Mouse (Mus musculus) T-cell, adult 2 months (primary cell): ENCODE results near the gene Jade2.

Experiments used
- DNase-seq: peaks from one replicate; pipeline ENCODE4 v3.0.0; 2022; ENCODE audit warnings: low spot score

Jade2 gene

DNA sequence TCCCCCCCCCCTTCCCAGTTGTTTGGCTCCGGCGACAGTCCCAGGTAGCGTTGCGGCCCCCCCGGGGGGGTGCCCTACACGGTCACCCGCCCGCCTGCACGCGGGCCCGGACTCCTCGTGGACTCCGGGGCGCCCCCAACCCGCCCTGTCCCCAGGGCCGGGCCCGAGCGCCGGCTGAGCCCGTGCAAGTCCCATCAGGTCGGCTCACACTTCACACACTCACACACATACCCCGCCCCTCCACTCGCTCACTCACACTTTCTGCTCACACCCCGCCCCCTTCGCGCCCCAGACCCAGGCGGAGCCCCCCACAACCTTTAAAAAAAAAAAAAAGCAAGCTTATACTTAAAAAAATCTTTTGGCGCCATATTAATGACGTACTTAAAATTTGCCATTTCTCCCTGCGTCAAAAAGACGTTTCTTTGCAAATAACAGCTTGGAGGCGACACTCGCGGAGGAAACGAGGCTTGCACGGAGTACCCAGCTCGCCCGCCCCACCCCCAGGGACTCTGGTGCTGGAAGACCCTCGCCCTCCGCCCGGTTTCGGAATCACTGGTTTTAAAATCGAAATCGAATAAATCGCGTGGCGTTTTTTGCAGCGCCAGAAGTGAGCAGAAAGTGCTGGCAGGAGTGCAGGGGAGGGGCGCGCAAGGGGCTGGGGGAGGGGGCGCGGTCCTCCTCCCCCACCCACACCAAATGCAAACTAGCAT, 520 bp upstream of the Jade2 start:
- DNase-seq = peak; percentile 87

DNA sequence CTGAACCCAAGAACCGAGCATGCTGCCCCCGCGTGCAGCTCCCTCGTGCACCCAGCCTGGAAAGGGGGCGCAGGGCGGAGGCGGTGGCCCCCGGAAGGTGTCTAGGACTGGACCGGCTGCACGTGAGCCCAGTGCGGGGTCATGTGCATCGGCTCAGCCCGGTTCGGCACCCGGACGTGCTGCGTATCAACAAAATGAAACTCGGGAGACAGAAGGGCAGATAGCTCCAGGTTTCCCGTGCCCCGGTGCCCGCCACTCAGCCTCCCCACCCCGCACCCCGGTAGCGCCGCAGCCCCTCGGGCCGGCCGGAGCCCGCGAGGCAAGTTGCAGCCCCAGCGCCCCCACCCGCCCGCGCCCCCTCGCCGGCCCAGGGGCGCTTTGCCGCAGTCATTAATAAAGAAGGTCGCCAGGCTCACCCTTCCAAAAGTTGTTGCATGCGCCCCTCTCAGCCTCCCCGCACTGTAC, 805 bp downstream of the Jade2 start:
- peak; percentile 66 for DNase-seq

DNA sequence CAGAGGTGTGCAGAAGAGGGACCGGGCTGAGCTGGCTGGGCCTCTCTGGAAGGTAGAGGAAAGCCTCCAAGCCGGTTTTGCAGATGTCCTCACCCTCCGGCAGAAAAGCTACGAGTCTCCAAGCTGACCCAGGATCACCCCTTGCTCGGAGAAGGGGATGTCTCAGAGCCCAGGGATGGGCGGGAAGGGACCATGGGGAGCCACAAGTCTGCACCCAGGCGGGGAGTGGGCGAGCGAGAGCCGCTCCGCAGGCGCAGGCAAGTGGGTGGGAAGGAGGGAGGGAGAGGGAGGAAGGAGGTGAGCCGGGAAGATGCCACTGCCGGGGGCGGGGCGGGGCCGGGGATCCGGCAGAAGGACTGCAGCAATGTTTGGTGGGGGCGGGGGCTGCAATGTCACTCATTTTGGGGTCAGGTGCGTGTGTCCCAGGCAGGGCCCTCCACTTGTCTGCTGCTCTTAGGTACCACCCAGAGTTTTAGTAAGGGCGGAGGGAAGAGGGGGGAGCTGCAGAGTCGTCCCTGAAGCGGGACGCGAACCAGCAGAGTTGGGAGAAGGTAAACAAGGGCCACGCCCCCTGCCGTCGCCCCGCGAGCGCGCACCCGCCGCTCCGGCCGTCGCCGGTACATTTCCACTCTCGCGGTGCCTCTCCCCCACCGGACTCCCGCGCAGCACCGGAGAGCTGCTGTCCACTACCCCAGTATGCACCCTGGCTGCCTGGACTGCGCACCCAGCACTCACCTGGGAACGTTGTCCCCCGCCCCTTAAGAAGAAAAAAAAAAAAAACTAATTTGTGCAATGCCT, 1.4 kb downstream of the Jade2 start:
- peak; percentile 68 for DNase-seq

DNA sequence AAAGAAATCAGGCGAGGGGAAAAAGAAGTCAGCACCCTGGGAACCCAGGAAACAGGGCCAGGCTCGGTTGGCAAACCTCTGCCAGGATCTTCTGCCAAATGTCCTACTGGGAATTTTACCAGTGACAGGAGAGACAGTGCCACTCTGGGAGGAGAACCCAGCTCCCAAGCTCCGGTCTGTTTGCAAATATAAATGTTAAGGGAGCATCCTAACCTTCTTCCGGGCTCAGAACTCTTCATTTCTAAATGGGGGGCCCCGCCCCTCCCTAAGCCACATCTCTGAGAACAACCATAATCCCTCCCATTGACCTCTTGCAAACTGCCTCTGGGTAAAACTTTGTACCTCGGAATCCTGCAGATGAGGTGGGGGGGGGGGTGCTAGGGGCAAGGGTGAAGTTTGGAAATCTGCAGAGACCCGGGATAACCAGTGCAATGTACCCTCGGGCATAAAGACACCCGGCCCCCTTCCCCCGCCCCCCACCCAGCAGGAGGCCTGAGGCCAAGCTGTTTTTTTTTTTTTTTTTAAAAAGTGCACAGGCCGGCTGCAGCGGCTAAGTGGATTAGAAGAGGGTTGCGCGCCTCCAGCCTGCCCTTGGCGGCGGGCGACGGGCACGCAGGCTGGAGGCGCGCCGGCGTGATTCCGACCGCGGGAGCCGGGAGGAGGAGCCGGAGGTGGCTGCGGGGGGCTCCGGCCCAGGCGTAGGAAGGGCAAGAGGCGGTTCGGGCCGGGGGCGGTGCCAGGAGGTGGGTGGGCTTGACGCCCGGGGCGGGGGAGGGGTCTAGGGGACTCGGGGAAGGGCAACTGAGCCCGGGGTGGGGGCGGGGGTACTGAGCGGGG, 2.3 kb downstream of the Jade2 start:
- peak; percentile 71 for DNase-seq

DNA sequence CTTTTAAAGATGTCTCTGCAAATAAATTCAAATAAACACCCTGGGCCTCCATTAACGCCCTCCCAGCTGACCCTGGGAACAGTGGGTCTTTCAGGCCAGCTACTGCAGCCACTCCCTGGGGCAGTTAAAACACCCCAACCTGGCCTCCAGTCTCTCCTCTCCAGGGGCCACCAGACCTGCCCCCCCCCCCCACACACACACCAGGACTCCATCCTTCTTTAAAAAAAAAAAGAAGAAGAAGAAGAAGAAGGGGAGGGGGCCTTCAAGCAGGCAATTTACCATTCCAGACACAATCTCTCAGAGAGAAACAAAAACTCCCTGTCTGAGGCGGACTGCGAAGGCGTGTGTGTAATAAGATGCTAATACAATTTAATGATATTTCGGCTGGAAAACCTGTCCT, 4.9 kb downstream of the Jade2 start:
- no peak for DNase-seq

DNA sequence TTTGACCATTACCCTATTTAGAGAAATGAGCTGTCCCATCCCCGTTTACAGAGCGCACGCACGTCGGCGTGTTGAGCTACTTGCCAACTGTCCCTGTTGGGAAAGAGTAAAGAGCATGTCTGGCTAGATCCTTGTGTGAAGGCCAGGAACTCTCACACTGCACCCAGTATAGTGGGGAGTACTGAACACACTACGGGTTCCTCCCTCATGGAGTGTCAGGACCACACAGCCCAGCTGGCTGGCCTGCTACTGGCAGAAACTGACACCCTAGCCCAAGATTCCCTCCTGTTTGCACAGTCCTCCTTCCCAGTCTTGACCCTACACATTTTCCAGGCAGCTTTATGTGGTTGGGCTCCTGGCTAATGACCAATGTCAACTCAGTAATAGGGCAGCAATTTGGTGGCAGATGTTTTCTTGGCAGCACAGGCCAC, 5.3 kb downstream of the Jade2 start:
- DNase-seq = no peak

DNA sequence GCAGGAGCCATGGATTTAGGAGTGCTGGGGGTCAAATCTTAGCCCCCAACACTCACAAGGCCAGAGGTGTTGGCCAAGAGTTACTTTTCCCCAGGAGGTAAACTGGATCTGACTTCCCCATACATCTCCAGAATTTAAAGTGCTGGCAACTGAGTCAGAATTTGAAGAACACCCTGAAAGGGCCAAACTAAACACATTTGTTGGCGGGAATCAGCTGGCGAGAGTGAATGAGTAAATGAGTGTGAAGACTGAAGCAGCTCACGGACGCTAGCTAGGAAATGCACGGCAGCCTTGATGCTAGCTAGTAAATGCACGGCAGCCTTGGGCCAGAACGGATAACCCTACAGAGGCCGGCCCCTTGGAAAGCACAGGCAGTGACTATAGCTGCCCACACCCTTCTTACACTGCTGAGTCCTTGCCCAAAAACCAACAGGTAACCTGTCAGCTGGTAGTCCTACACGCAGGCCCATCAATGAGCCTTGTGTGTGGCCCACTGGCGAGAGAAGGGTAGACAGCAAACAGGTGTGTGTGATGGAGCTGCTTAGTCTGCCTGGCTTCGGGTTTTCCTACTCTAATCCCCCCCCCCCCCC, 6.6 kb downstream of the Jade2 start:
- no peak for DNase-seq

DNA sequence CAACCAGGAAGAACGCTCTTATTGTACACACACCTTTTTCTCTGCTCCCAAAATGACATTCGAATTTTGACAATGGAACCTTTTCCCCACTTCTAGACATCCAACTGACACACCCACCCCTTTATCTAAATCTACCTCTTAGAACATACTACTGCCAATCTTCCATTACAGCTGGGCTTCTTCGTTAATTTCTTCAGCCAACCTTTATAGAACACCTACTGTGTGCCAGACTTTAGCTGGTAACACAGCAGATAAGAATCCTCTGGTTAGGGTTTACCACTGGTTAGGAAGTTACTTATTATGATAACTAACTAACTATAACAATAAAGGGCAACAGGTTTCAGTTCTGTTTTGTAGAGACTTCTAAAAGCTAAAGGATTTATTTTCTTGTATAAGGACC, 9.1 kb downstream of the Jade2 start:
- no peak for DNase-seq

DNA sequence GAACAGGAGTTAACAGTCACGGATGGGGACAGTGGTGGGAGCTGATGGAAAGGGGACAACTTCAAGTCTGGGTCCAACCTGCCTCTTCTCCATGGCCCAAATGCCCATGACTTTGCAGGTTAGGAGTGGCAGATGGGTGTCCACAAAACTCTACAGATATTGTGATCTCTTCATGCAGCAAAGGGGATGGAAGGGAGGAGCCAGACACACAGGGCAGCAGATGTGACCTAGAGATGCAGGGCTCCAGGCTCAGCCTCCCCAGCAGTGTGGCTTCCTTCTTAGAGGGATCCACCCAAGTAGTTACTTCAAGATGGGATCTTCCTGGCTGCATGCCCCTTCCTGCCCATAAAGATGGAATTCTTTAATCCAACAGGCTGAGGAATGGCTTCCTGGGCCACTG, 9.6 kb downstream of the Jade2 start:
- no peak for DNase-seq

DNA sequence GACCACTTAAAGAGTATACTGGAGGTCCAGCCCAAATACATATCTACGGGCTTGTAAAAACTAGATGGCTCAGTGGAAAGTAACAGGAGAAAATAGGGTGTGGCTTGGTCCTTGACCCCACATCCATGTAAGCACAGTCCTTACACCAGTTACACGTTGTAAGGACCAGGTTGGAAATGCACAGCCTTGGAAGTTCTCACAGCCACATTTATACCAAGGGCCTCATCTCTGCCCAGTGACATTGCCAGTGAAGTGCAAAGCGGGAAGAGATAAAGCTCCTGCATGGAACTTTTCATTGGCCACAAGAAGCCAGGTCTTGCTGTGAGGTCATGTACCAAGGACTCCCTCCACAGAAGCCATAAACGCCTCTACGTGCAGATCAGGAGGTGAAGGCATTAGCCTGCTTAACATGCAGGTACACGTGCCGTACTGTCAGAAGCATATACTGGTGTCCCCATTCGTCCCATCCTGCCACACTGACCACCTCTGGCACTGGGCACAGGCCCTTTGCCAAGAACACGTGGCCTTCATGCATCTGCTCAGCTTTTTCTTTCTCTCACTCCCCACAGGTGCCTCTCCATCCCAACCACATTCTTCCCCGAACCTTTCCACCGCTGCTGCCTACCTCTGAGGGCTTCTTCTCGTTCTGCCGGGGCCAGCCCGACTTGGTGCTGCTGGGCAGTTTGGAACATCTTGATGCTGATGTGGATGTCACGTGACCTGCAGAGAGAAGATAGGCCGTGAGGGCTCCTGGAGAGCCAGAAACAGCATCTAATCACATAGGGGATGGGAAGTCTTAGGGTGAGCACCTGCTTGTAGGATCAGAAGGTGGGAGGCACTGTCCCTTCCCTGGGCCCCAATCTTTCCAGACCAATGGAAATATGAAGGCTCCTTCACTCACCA, 11.2 kb downstream of the Jade2 start:
- DNase-seq = no peak

DNA sequence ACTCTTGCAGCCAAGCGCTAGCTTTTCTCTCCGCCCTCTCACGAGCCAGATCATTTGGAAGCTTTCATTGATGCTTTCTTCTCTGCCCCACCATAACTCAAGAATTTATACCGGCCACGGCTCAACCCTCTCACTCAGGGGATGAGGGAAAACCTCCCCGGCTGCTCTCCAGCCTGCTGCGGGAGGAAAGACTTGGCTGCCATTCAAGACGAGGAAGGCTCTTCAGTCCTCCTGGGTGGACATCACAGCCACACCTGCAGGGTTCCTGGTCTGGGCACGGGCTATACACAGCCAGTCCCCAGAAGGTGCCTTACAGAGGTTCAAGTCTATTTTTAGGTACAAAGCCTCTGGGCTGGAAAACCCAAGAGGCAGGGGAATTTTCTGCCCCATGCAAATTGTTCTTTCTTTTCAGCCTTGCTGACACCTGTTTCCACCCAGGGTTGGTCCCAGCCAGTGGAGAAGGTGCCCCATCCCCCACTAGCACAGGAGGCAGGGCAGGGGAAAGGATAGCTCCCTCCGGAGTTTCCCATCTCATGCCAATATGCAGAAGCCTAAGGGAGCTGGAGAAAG, 12.8 kb downstream of the Jade2 start:
- DNase-seq = no peak

DNA sequence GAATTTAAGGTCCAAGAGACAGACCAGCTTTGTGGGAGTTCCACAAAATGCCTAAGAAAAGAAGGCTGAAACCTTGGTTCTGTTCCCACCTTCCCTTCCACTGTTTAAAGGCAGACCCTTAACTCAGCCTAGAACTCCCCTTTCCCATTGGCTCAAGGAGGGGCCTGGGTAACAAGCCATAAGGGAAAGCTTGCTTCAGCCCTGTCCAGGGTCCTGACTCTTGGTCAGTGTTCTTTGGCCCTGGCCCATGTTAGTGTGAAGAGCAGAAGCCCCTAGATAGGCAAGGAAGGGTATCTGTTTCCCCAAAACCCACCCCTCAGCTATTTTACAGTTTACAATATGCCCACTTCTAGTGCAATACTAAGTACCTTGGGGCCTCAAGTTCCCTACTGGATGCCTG, 13.6 kb downstream of the Jade2 start:
- no peak for DNase-seq

DNA sequence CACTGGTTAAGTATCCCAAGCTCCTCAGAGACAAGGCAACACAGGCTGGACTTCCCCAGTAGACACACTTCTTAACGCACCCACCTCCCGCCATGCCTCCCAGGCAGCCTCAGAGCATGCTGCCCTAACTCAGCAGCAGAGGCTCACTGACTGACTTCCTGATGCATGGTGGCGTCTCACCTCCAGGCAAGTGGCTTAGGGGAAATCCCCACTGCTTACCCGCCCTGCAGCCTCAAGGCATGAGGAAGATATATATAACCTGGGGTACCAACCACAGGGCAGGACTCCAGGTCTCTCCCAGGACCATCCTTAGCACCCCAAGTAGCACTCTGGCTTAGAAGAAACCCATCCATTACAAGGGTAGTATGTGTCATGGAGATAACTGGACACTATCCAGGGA, 14.3 kb downstream of the Jade2 start:
- DNase-seq = peak; percentile 45

DNA sequence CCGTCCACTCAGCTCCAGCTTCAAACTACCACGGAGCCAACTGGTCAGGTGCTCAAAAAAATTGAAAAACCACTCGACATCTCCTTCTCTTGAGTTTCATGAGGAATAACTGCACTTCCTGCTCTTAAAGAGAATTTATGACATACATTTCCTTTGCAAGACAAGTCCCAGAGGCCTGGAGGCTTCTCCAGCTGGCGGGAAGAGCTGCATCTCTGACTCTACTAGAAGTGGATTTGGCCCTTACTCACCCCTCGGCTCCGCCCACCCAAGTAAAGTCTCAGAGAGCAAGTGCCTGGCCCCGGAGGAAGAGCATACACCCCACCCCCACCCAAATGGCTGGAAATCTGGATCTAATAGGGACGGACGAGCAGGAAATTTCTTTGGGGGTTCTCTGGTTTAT, 16.3 kb downstream of the Jade2 start:
- no peak for DNase-seq

DNA sequence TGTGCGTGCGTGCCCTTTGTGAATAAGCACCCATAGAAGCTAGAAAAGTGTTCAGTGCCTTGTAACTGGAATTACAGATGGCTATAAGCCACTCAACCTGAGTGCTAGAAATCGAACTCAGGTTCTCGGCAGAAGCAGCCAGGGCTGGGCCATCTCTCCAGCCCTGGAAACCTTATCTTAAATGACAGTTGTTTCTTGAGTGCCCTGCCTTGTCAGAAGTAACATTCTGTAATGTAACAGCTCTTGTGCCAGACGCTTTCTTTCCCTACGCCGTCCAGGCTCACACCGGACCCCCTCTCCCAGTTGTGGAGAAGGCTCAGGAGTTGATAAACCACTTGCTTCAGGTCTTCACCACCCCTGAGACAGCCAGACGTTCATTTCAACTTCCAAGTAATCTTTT, 16.8 kb downstream of the Jade2 start:
- no peak for DNase-seq

DNA sequence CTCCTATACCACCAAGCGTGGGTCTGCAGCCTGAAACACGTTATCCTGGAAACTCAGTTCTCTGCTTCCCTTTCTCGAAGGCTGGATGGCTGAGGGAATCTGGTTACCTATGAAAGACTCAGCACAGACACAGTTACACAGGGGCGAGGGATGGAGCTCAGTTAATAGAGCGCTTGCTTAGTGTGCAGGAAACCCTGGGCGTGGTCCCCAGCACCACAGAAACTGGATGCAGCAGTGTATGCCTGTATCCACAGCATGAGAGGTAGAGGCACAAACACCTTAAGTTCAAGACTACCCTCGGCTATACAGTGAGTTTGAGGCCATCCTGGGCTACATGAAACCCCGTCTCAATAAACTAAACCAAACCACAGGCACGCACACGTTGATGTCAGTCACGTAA, 17.5 kb downstream of the Jade2 start:
- DNase-seq = no peak

DNA sequence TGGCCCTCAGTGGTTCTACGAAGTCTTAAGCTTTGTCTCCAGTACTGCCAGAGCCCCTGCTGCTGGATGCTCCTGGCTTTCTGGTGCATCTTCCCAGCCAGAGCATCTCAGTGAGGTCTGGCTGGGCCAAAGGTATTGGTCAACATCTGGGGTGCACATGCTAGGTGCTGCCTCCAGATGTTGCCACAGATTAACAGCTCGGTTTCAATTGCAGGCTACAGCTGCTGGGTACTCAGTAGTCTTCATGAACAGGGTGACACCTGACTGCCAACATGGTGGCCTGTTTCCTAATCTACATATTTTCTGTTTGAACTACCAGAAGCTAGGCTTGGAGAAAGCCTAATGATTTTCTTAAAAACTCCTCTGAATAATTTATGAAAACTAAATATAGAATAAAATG, 18.3 kb downstream of the Jade2 start:
- no peak for DNase-seq

DNA sequence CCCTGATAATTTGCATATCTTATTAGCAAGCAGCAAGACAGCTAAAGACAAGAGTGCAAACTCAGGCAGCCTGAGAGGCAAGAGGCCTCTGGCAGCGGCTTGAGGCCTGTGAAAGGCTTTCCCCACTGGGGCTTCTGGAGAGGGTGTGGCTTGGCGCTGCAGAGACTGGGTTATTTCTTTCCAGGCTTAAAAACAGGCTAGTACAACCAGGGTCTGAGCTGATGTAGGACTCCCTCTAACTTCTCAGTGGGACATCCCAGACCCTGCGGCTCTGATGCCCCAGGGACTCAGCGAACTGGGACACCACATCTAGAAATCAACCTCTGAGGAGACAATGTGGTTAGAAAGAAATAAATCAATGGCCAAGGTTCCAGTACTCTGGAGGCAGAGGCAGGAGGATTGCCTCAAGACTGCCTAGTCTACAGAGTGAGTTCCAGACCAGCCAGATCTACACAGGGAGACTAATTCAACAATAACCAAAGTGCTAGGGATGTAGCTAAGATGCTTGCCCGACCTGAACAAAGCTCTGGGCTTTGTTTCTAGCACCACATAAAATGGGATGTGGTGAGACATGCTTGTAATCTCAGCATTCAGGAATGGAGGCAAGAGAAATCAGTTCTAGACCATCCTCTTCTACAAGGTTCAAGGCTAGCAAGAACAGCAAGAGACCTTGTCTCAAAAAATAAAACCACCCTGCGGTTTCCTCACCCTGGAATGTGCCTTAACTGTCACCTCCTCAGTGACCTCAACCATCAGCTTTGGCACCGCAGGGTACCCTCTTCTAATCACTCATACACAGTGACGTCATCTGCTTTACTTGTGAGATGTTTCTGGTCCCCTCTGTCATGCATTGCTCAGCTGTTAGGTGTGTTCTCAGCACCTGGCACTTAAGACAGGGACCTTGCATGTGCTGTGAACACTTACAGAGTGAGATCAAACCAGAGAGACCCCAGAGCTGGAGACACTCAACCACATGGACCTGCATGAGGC, 20.0 kb downstream of the Jade2 start:
- no peak for DNase-seq

DNA sequence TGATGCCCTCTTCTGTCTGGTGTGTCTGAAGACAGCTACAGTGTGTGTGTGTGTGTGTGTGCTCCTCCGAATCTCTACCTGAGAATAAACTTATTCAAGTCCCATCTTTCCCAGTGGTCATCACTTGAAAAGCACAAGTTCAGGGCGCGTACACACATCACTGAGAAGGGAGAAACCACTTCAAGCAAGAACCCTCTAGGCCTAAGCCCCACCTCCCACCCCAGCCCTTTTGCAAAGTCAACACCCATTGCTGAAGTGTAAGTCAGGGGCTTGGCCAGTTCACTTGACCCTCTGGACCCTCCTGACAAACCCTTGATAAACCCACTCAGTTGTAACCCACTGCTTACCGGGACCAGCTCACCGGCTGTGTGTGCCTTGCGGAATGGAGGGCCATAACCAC, 20.9 kb downstream of the Jade2 start:
- no peak for DNase-seq

DNA sequence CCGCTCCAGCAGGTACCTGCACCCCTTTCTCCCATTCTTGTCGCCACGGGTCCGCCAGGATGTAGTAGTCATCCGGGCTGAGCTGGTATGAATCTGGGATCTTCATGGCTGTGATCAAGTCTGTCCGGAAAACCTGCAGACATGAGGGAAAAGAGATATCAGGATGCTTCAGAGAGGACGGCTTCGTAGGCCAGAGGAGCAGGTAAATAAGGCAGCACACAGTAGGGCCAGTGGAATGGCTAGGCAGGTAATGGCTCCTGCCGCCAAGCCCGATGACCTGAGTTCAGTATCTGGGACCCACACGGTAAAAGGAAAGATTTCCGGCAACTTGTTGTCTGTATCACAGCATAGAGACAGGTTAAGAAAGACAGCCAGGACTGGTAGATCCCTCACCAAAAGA, 21.9 kb downstream of the Jade2 start:
- no peak for DNase-seq
